Mouse (Mus musculus): ENCODE measurements around the gene D630003M21Rik. TPM values are rescaled to one million over a fixed set of nuclear protein-coding genes. Genes with fewer than 3 reads are reported as not detected.
A peak's percentile ranks its signal among the peaks of the same experiment; 100 is the strongest.

Gene D630003M21Rik
- total and polyA plus RNA-seq, 2 experiments from 2014 or later, result 1.1 to 5.5 TPM

DNA sequence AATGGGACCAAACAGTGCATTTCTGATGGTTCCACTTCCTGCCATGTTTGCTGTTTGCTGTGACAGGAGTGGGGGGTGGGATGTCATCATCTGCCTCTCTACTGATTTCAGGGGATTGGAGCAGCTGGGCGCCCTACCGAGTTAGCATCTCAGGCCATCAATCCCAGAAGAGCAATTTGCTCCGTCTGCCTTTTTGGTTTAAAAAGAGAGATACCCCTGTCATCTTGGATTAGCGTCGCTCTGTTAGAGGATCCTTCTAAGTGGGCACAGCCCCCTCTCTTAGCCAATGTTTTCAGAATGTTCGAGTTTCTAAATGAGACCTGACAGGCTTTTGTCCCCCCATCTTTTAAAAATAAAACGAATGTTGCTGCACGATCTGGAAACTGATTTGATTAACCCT, 71.4 kb downstream of the D630003M21Rik start:
- no peaks in the 10 kb centered on the region for H3K27me3 ChIP-seq (ENCODE audit: insufficient read depth, low read length)
- no peak overlapping the region for H3K4me3 ChIP-seq (ENCODE audit: low read depth, low read length)
- H3K9ac ChIP-seq (replicated peaks; ENCODE audit: low read length, poor library complexity, severe bottlenecking), result no peak overlapping the region
- H3K27ac ChIP-seq (ENCODE audit: low read depth, low read length), result no peak overlapping the region
- TF ChIP-seq CTCF (IDR thresholded peaks at IDR 0.05), result no peak
- ATAC-seq (ENCODE audit: low FRiP score) (no peak), DNase-seq (ENCODE audit: low spot score) (no peak)
- H3K4me1 ChIP-seq (ENCODE audit: insufficient read depth, low read length), result no peaks in the 10 kb centered on the region
- WGBS, result 32% methylated on average over 8 of the region's 8 CpGs
- H3K4me2 ChIP-seq (ENCODE audit: low read depth, low read length, poor library complexity, severe bottlenecking), result no peak overlapping the region
- no peaks in the 10 kb centered on the region for H3K9me3 ChIP-seq (ENCODE audit: low read length)
- H3K36me3 ChIP-seq (ENCODE audit: insufficient read depth, low read length), result no peaks in the 10 kb centered on the region

DNA sequence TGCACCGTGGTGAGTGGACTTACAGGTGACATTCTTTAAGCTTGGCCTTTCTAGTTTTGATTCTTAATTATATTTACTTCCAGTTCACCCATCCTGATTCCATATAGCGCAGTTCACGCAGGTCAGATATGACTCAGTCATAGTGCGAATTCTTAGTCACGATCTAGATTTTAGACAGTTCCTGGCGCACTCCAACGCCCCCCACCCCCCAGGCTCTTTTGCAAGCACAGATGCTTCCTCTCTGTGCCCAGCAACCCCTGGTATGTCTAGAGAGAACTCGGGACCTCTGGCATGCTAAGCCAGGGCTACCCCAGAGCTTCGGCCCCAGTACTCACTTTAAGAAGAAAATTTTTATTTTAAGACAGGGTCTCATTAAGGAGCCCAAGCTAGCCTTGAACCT, 72.5 kb downstream of the D630003M21Rik start:
- no peak overlapping the region for H3K4me2 ChIP-seq (ENCODE audit: low read depth, low read length, poor library complexity, severe bottlenecking)
- DNase-seq (ENCODE audit: low spot score) (no peak), ATAC-seq (ENCODE audit: low FRiP score) (no peak)
- H3K36me3 ChIP-seq (ENCODE audit: insufficient read depth, low read length), result no peaks in the 10 kb centered on the region
- no peak overlapping the region for H3K27ac ChIP-seq (ENCODE audit: low read depth, low read length)
- no peaks in the 10 kb centered on the region for H3K9me3 ChIP-seq (ENCODE audit: low read length)
- H3K4me3 ChIP-seq (ENCODE audit: low read depth, low read length), result no peak overlapping the region
- 88% methylated on average over 9 of the region's 9 CpGs for WGBS
- H3K9ac ChIP-seq (replicated peaks; ENCODE audit: low read length, poor library complexity, severe bottlenecking), result no peak overlapping the region
- no peaks in the 10 kb centered on the region for H3K27me3 ChIP-seq (ENCODE audit: insufficient read depth, low read length)
- H3K4me1 ChIP-seq (ENCODE audit: insufficient read depth, low read length), result no peaks in the 10 kb centered on the region
- no peak for TF ChIP-seq CTCF (IDR thresholded peaks at IDR 0.05)

DNA sequence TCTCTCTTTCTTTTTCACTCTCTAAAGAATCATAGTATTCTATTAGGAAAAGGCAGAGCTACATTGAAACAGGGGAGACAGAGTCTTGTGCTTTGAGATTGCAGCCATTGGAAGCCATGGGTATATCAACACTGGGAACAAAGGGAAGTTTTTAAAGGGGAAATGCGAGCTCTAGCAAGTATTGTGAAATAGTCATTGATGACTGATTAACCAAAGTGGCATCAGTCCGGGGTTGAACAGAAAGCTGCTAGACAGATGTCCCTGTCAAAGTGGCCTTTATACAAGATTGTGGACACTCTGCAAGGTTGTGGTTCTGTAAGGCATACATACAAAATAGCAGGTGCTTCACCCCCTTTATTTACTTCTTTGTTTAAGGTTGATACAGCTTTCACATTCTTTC, 73.4 kb downstream of the D630003M21Rik start:
- 77% methylated on average over 2 of the region's 2 CpGs for WGBS
- H3K9ac ChIP-seq (replicated peaks; ENCODE audit: low read length, poor library complexity, severe bottlenecking), result no peak overlapping the region
- no peaks in the 10 kb centered on the region for H3K27me3 ChIP-seq (ENCODE audit: insufficient read depth, low read length)
- H3K4me3 ChIP-seq (ENCODE audit: low read depth, low read length), result no peak overlapping the region
- H3K36me3 ChIP-seq (ENCODE audit: insufficient read depth, low read length), result no peaks in the 10 kb centered on the region
- H3K4me1 ChIP-seq (ENCODE audit: insufficient read depth, low read length), result no peaks in the 10 kb centered on the region
- DNase-seq (ENCODE audit: low spot score), result no peak
- H3K9me3 ChIP-seq (ENCODE audit: low read length), result no peaks in the 10 kb centered on the region
- H3K4me2 ChIP-seq (ENCODE audit: low read depth, low read length, poor library complexity, severe bottlenecking), result no peak overlapping the region
- ATAC-seq (ENCODE audit: low FRiP score), result no peak
- H3K27ac ChIP-seq (ENCODE audit: low read depth, low read length), result no peak overlapping the region
- no peak for TF ChIP-seq CTCF (IDR thresholded peaks at IDR 0.05)

DNA sequence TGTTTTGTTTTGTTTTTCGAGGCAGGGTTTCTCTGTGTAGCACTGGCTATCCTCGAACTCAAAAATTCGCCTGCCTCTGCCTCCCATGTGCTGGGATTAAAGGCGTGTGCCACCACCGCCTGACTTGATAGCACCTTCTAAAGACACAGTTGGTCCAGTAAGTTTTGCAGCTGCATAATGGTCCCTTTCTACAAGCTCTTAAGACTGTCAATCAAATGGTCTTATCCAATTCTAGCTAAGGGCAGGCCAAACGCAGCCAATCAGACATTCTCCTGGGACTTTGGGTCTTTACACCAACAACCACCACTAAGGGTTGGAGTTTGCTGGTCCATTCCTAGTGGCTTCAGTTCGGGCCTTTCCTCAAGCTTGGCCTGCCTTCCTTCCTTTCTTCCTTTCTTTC, 73.9 kb downstream of the D630003M21Rik start:
- DNase-seq (ENCODE audit: low spot score) (no peak), ATAC-seq (ENCODE audit: low FRiP score) (no peak)
- 88% methylated on average over 7 of the region's 7 CpGs for WGBS
- Histone ChIP-seq H3K4me1 (ENCODE audit: insufficient read depth, low read length) (no peaks in the 10 kb centered on the region), H3K27ac (ENCODE audit: low read depth, low read length) (no peak overlapping the region), H3K9ac (replicated peaks; ENCODE audit: low read length, poor library complexity, severe bottlenecking) (no peak overlapping the region), H3K27me3 (ENCODE audit: insufficient read depth, low read length) (no peaks in the 10 kb centered on the region), H3K4me3 (ENCODE audit: low read depth, low read length) (no peak overlapping the region), H3K4me2 (ENCODE audit: low read depth, low read length, poor library complexity, severe bottlenecking) (no peak overlapping the region), H3K36me3 (ENCODE audit: insufficient read depth, low read length) (no peaks in the 10 kb centered on the region), H3K9me3 (ENCODE audit: low read length) (no peaks in the 10 kb centered on the region)
- TF ChIP-seq CTCF (IDR thresholded peaks at IDR 0.05), result no peak

DNA sequence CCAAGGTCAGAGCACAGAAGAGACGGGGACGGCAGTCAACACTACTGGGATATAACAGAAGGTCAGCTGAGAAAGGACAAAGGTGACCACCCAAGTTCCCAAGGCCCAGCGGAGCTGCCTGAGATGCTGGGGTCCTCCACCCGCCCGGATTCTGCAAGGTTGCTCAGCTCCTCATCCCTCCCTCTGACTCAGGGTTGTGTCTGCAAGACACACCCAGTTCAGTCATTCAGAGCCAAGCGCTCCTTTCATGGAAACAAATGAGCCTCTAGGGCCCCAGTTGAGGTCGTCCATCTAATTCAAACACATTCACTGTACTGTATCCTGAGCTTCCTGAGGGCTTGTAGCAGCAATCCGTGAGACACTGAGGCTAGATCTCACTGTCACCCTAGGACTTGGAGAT, 74.4 kb downstream of the D630003M21Rik start:
- Histone ChIP-seq H3K4me2 (ENCODE audit: low read depth, low read length, poor library complexity, severe bottlenecking) (no peak overlapping the region), H3K9me3 (ENCODE audit: low read length) (no peaks in the 10 kb centered on the region), H3K36me3 (ENCODE audit: insufficient read depth, low read length) (no peaks in the 10 kb centered on the region), H3K27ac (ENCODE audit: low read depth, low read length) (no peak overlapping the region), H3K9ac (replicated peaks; ENCODE audit: low read length, poor library complexity, severe bottlenecking) (no peak overlapping the region), H3K27me3 (ENCODE audit: insufficient read depth, low read length) (no peaks in the 10 kb centered on the region), H3K4me3 (ENCODE audit: low read depth, low read length) (no peak overlapping the region), H3K4me1 (ENCODE audit: insufficient read depth, low read length) (no peaks in the 10 kb centered on the region)
- DNase-seq (ENCODE audit: low spot score) (no peak), ATAC-seq (ENCODE audit: low FRiP score) (no peak)
- WGBS, result 68% methylated on average over 8 of the region's 8 CpGs
- TF ChIP-seq CTCF (IDR thresholded peaks at IDR 0.05), result no peak

DNA sequence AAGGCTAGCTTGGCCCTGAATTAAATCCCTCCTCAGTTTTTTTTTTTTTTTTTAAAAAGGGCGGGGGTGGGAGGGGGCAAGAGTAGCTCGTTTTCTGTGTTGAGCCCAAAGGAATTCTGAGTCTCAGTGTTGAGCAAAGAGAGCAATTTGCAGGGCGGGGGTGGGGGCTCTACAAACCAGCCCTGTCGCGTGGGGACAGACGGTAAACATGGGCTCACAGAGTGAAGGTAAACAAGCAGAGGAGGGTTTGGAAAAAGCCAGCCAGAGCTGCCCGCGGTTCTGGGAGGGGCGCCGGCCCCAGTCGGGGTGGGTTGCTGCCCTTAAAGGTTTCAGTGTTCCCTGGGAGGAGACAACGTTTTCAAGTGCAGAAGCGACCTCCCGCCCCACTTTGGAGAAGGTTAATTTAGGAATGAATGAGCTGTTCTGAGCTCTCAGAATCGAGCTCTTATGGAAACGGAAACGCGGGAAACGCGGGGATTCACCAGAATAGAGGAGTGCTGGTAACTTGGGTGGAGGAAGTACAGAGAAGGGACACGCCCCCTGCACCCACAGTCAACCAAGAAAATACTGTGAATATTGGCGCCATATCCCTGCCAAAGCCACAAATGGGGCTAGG, 75.2 kb downstream of the D630003M21Rik start:
- Histone ChIP-seq H3K27me3 (ENCODE audit: insufficient read depth, low read length) (no peaks in the 10 kb centered on the region), H3K27ac (ENCODE audit: low read depth, low read length) (no peak overlapping the region), H3K4me2 (ENCODE audit: low read depth, low read length, poor library complexity, severe bottlenecking) (peak overlapping the region; percentile 61), H3K9me3 (ENCODE audit: low read length) (no peaks in the 10 kb centered on the region), H3K4me3 (ENCODE audit: low read depth, low read length) (peak overlapping the region; percentile 28), H3K36me3 (ENCODE audit: insufficient read depth, low read length) (no peaks in the 10 kb centered on the region), H3K4me1 (ENCODE audit: insufficient read depth, low read length) (no peaks in the 10 kb centered on the region), H3K9ac (replicated peaks; ENCODE audit: low read length, poor library complexity, severe bottlenecking) (peak overlapping the region; percentile 44; the same call in 1 of the 2 replicates)
- 1% methylated on average over 22 of the region's 22 CpGs for WGBS
- DNase-seq (ENCODE audit: low spot score), result no peak
- TF ChIP-seq CTCF (IDR thresholded peaks at IDR 0.05), result no peak
- ATAC-seq (ENCODE audit: low FRiP score), result no peak

All from midbrain, postnatal 0 days (tissue).